Mouse (Mus musculus) lung, adult 2 months (tissue): ENCODE measurements around the gene Apcs.

ENCODE experiments used
- CTCF ChIP-seq: fragments of 200-500 bp; IDR thresholded peaks from 2 replicates; pipeline ENCODE4 v1.5.1; 2011; ENCODE audit warnings: mild to moderate bottlenecking, low read length, control low read depth; ENCODE audit not compliant: insufficient read depth
- POLR2A ChIP-seq: fragments of 200-500 bp; IDR thresholded peaks from 2 replicates; pipeline ENCODE4 v1.6.1; 2011; ENCODE audit warnings: low read depth, mild to moderate bottlenecking, control low read depth, low read length, borderline replicate concordance; ENCODE audit errors: extremely low read depth

- TF ChIP-seq POLR2A (no peak), CTCF (no peak)
Measured at GRCm38 (mm10) chr1:172932197-172932596, 37.4 kb upstream of the Apcs start.
